8 mouse cellular contexts compared by ENCODE assay signal in genomic region chr19:53185486-53186134, GRCm38 (mm10). TPM values are rescaled to one million over a fixed set of nuclear protein-coding genes. Genes with fewer than 3 reads are reported as not detected.
DNase-seq lines count a peak whose midpoint lies in the region; ATAC-seq and TF ChIP-seq lines count a peak whose summit lies in the region.

No protein-coding gene starts in this region.

- ATAC-seq in kidney, postnatal 0 days (replicated peaks; ENCODE audit: low FRiP score, low read depth) = no peak
- ATAC-seq in kidney, embryonic 14.5 days (ENCODE audit: low FRiP score, low TSS enrichment) = no peak
- no peak; the same call in 1 of the 2 replicates for ATAC-seq in heart, embryonic 16.5 days (replicated peaks; ENCODE audit: extremely low read depth, insufficient read depth, low FRiP score)
- ATAC-seq in megakaryocyte, adult 5-6 weeks (ENCODE audit: poor library complexity, severe bottlenecking) = peak; percentile 94
- ATAC-seq in hindbrain, embryonic 14.5 days (ENCODE audit: low FRiP score) = no peak

- H3K9ac ChIP-seq in kidney, postnatal 0 days (ENCODE audit: low read depth, low read length) = no peak overlapping the region
- H3K9ac ChIP-seq in kidney, embryonic 14.5 days (ENCODE audit: low read depth, low read length) = no peak overlapping the region
- H3K9ac ChIP-seq in heart, embryonic 16.5 days (ENCODE audit: low read length) = no peak overlapping the region
- H3K9ac ChIP-seq in hindbrain, embryonic 14.5 days = no peak overlapping the region

- no peaks in the 10 kb centered on the region for H3K9me3 ChIP-seq in kidney, postnatal 0 days (replicated peaks; ENCODE audit: low read length)
- H3K9me3 ChIP-seq in kidney, embryonic 14.5 days (ENCODE audit: control insufficient read depth, low read length) = no peaks in the 10 kb centered on the region
- no peaks in the 10 kb centered on the region for H3K9me3 ChIP-seq in heart, embryonic 16.5 days (replicated peaks; ENCODE audit: control insufficient read depth, low read length)
- no peaks in the 10 kb centered on the region for H3K9me3 ChIP-seq in hindbrain, embryonic 14.5 days (ENCODE audit: control insufficient read depth, low read length)

- H3K27ac ChIP-seq in kidney, postnatal 0 days = 0 out of 2 replicates have a peak overlapping the region, but pooled peaks have one; percentile 8
- H3K27ac ChIP-seq in kidney, embryonic 14.5 days (ENCODE audit: low read depth, low read length) = no peak overlapping the region
- H3K27ac ChIP-seq in heart, embryonic 16.5 days (ENCODE audit: low read length) = peak overlapping the region; percentile 72; the same call in 1 of the 2 replicates
- H3K27ac ChIP-seq in hindbrain, embryonic 14.5 days = no peak overlapping the region

- no peaks in the 10 kb centered on the region for H3K36me3 ChIP-seq in kidney, postnatal 0 days (ENCODE audit: insufficient read depth, low read length)
- no peaks in the 10 kb centered on the region for H3K36me3 ChIP-seq in kidney, embryonic 14.5 days (ENCODE audit: control insufficient read depth, insufficient read depth, low read length)
- no peaks in the 10 kb centered on the region for H3K36me3 ChIP-seq in heart, embryonic 16.5 days (ENCODE audit: control insufficient read depth, insufficient read depth)
- no peaks in the 10 kb centered on the region for H3K36me3 ChIP-seq in hindbrain, embryonic 14.5 days (replicated peaks; ENCODE audit: control insufficient read depth, insufficient read depth)

- intact Hi-C loops in left cerebral cortex, postnatal 14 days (cut with DNase I) = no loop called here

- H3K4me1 ChIP-seq in kidney, postnatal 0 days (replicated peaks; ENCODE audit: insufficient read depth, low read length) = peaks cover 32% of the 10 kb centered on the region
- peaks cover 25% of the 10 kb centered on the region for H3K4me1 ChIP-seq in kidney, embryonic 14.5 days (ENCODE audit: control insufficient read depth, insufficient read depth, low read length)
- peaks cover 84% of the 10 kb centered on the region for H3K4me1 ChIP-seq in heart, embryonic 16.5 days (ENCODE audit: control insufficient read depth, insufficient read depth, low read length)
- H3K4me1 ChIP-seq in hindbrain, embryonic 14.5 days (replicated peaks; ENCODE audit: control insufficient read depth, insufficient read depth, low read length) = peaks cover 13% of the 10 kb centered on the region; the same call in 1 of the 2 replicates

- WGBS in kidney, postnatal 0 days = 51% methylated on average over 8 of the region's 8 CpGs
- 65% methylated on average over 8 of the region's 8 CpGs for WGBS in kidney, embryonic 14.5 days
- 31% methylated on average over 8 of the region's 8 CpGs for WGBS in heart, embryonic 16.5 days
- 77% methylated on average over 8 of the region's 8 CpGs for WGBS in hindbrain, embryonic 14.5 days

- no peak for TF ChIP-seq CTCF in kidney, postnatal 0 days (IDR thresholded peaks at IDR 0.05; ENCODE audit: low read depth)

- DNase-seq in kidney, postnatal 0 days (ENCODE audit: low spot score) = no peak
- DNase-seq in thymus, postnatal 4 days = peak; percentile 68
- no peak for DNase-seq in left cerebral cortex, postnatal 14 days (ENCODE audit: low spot score in 2 of 2)
- no peak for DNase-seq in hindbrain, embryonic 14.5 days (ENCODE audit: low spot score)
- no peak for DNase-seq in kidney, adult 9 months

- no peak overlapping the region for H3K4me3 ChIP-seq in kidney, postnatal 0 days (replicated peaks; ENCODE audit: low read depth, low read length)
- no peak overlapping the region for H3K4me3 ChIP-seq in kidney, embryonic 14.5 days (ENCODE audit: low read length)
- no peak overlapping the region for H3K4me3 ChIP-seq in heart, embryonic 16.5 days (ENCODE audit: low read length)
- H3K4me3 ChIP-seq in hindbrain, embryonic 14.5 days (replicated peaks; ENCODE audit: low read length) = no peak overlapping the region

- H3K27me3 ChIP-seq in kidney, postnatal 0 days (ENCODE audit: insufficient read depth, low read length) = no peaks in the 10 kb centered on the region
- no peaks in the 10 kb centered on the region for H3K27me3 ChIP-seq in kidney, embryonic 14.5 days (ENCODE audit: control insufficient read depth, insufficient read depth, low read length)
- no peaks in the 10 kb centered on the region for H3K27me3 ChIP-seq in heart, embryonic 16.5 days (ENCODE audit: control insufficient read depth, insufficient read depth, low read length)
- H3K27me3 ChIP-seq in hindbrain, embryonic 14.5 days (ENCODE audit: control insufficient read depth, insufficient read depth, low read length) = no peaks in the 10 kb centered on the region

- no peak overlapping the region for H3K4me2 ChIP-seq in kidney, postnatal 0 days (ENCODE audit: low read length)
- no peak overlapping the region for H3K4me2 ChIP-seq in kidney, embryonic 14.5 days (replicated peaks; ENCODE audit: low read depth, low read length)
- peak overlapping the region; percentile 29; the same call in 1 of the 2 replicates for H3K4me2 ChIP-seq in heart, embryonic 16.5 days (ENCODE audit: low read depth, low read length)
- H3K4me2 ChIP-seq in hindbrain, embryonic 14.5 days (replicated peaks) = no peak overlapping the region

RNA-seq across cellular contexts. Expression of gene Add3, which starts 45.4 kb away (rescaled TPM):
- polyA plus RNA-seq in kidney, postnatal 0 days (2015; fragmentation: Nextera tagmentation; extraction: Ambion mirVana) = 66.5 and 72.9 TPM in 2 replicates
- 39.5 and 76.1 TPM in 2 replicates for polyA plus RNA-seq in kidney, embryonic 14.5 days (2014; fragmentation: Nextera tagmentation; extraction: Ambion mirVana)
- 107 and 109 TPM in 2 replicates for polyA plus RNA-seq in heart, embryonic 16.5 days (2015; fragmentation: Nextera tagmentation; extraction: Ambion mirVana)
- total RNA-seq in megakaryocyte, adult 5-6 weeks (2015) = 235 and 240 TPM in 2 replicates
- 317 and 336 TPM in 2 replicates for total RNA-seq in megakaryocyte, adult 5-6 weeks (2017)
- 100 to 1,000 TPM in 1 of 2 experiments, 10 to 100 TPM in 1; 89.0 to 102 TPM for total RNA-seq in left cerebral cortex, postnatal 14 days (2021)
- polyA plus RNA-seq in hindbrain, embryonic 14.5 days (2014; fragmentation: Nextera tagmentation; extraction: Ambion mirVana) = 43.4 and 48.9 TPM in 2 replicates

Comparison
In these comparisons a context has a peak if more than half of its experiments do, and no peak if none do; other contexts are left out.
1. H3K27ac ChIP-seq: peak in kidney, postnatal 0 days (single experiment) and heart, embryonic 16.5 days (single experiment); none in kidney, embryonic 14.5 days (single experiment) and hindbrain, embryonic 14.5 days (single experiment).